Mouse (Mus musculus) brain, embryonic 18.5 days (tissue): ENCODE measurements around the gene Olfr196.
"Not testable (repeated sequence)": the region's sequence is repeated elsewhere in the genome, so short reads cannot be mapped to it uniquely, and the experiment has no call there.

Experiments used
- DNase-seq: peaks from one replicate; pipeline ENCODE4 v3.0.0-alpha.2; 2012; ENCODE audit warnings: low read depth, low spot score

Olfr196 gene

DNA sequence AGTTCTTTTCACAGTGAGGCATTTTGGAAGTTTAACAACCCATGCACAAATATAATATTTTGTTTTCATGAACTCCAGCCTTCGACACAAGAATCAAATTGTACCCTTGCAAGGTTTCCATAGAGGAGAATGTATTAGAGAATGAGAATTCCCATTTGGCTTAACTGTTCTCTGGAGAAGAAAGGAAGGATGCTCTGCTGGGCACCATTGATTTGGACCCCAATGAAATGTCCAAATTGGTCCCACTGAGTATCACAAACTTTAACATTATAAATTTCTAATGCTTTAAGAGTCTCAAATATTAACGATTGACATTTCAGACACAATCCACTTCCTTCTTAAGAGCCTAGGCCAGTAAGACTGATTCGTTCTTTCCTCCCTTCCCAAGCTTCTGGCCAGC is at the start of gene Olfr196:
Gene Olfr196 (minus strand): TSS at position 101 of the 400 bp plus-strand sequence.
- DNase-seq, result no peak

- DNase-seq, result not testable (repeated sequence)
Measured at GRCm38 (mm10) chr16:59219667-59220066, 49.4 kb upstream of the Olfr196 start, which contains the start of gene Olfr199. Olfr199 (minus strand) TSS chr16:59219767.

- DNase-seq, result not testable (repeated sequence)
Measured at GRCm38 (mm10) chr16:59217861-59218260, 47.6 kb upstream of the Olfr196 start.

GRCm38 (mm10) chr16:59203433-59203832 is 33.2 kb upstream of the Olfr196 start, which contains the start of gene Olfr198:
Olfr198 (minus strand) TSS chr16:59203533.
- DNase-seq, result not testable (repeated sequence)

DNA sequence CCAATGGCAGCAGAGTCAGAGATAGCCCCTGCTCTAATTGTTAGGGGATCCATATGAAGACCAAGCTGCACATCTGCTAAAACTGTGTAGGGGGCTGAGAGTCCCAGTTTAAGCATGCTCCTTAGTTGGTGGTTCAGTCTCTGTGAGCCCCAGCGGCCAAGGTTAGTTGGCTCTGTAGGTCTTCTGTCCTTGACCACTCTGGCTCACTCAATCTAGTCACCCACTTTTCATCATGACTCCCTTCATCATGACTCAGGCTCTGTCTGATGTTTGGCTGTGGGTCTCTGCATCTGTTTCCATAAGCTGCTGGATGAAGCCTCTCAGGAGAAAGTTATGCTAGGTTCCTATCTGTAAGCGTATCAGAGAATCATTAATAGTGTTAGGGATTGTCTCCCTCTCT is 18.3 kb downstream of the Olfr196 start:
- DNase-seq, result no peak

DNA sequence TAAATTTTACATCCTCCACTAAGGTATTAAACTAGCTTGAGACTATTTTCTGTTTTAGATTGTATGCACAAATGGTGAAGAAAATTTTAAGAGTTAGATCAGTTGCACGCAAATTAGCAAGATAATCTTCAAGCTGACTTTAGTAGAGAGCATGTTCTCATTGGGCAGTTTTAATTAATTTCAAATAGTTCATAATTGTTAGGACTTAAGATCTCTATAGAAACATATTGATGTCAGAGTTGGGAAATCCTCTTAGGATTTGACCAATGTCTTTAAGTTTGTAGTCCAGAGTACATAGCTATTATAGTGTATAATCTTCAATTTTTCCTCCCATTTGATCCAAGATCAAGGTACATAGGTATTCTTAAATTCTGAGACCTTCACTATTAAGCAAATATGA is 23.5 kb downstream of the Olfr196 start, which contains the start of gene Olfr195:
Gene Olfr195 (plus strand): TSS at position 301 of the 400 bp plus-strand sequence.
- no peak for DNase-seq

DNA sequence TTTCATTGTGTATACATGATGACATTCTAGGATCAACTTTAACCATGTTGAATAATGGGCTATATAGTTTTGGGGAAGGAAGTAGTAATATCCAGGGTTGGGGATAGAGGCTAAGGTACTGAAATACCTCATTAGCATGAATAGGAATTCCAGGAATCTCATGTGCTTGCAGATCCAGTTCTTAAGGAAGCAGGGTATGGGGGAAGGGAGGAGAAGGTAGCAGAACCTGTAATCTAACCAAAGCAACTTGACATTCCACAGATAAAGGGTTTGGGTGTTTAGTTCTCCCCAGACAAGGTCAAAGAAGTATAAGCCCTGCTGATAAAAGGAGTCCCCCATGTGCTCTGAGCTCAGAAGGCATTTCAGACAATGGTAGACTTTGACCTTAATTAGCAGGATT is 29.1 kb downstream of the Olfr196 start:
- DNase-seq, result no peak

GRCm38 (mm10) chr16:59130740-59131139 is 39.5 kb downstream of the Olfr196 start:
- DNase-seq, result no peak

DNA sequence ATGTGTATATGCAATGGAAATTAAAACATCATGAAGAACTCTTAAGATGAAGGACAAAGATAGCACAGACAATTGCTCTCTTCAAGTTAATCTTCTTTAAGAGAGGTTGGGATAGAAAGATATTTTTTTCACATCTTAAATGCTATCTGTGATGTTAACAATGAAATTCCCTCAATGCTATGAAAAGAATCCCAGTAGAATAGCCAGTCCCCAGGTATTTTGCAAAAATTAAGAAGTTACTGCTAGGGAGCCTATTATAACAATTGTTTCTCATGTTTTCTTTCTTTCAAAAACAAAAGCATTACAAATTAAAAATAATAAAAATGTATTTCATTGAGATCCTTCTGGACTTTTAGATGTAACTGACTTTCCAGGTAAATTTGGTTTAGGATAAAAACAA is 49.3 kb downstream of the Olfr196 start, which contains the start of gene Olfr194:
Gene Olfr194 (minus strand): TSS at position 101 of the 400 bp plus-strand sequence.
- DNase-seq, result no peak
